Mouse (Mus musculus) urinary bladder, postnatal 10 days (tissue): ENCODE results near the gene Oxld1.

ENCODE experiments used
- DNase-seq: peaks from one replicate; pipeline ENCODE4 v3.0.0; 2022; ENCODE audit warnings: low spot score

Oxld1 gene

DNA sequence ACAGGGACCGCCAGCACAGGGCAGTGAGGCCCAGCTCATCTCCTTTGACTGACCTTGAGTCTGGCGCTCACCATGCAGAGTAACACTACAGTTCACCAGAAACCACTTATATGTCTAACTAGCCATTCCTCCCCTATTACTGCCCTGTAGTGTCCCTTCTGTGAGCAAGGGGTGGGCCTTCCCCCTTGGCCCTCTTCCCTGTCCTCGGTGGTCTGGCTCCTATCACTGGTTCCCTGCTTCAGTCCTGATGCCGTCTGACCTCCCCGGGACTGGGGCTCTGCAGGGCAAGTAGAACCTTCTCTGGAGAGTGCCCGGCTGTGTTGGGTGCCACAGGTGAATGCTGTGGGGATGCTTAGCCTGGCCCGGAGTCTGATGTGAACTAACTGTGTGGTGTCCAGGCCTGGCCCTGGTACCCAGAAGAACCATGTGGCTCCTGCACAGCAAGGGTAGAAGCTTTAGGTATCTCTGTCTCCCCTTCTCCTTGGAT lies 25.6 kb upstream of the Oxld1 start:
- no peak for DNase-seq

DNA sequence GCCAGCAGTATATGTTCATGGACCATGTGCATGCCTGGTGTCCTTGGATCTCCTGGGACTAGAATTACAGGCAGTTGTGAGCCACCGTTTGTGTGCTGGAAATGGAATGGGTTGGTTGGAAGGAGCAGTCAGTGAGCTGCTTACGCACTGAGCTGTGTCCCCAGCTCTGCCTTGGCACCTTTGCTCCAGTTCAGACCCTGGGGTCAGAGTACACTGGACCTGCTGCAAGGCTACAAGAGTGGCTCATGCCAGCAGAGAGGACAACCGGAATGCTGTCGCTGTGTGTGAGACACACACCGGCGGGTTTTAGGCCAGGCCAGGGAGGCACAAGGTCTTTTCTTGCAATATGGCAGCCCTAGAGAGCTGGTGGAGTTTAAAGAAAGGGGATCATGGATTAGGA lies 14.2 kb upstream of the Oxld1 start:
- DNase-seq, result no peak

DNA sequence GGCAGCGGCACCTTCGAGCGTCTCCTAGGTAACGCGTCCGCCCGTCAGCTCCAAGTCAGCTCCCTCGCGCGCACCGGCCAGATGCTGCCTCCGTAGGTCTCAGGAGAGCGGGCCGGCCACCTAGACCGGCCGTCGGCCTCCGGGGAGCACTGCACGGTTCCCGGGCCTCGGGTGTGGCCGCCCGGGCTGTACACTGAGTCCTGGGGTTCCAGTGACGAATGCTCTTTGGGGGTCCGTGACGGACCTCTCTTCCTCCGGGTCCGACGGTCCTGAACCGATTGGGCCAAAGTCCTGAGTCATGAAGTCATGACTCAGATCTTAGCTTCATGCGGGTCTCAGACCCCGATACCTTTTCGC lies 9.8 kb upstream of the Oxld1 start:
- no peak for DNase-seq

DNA sequence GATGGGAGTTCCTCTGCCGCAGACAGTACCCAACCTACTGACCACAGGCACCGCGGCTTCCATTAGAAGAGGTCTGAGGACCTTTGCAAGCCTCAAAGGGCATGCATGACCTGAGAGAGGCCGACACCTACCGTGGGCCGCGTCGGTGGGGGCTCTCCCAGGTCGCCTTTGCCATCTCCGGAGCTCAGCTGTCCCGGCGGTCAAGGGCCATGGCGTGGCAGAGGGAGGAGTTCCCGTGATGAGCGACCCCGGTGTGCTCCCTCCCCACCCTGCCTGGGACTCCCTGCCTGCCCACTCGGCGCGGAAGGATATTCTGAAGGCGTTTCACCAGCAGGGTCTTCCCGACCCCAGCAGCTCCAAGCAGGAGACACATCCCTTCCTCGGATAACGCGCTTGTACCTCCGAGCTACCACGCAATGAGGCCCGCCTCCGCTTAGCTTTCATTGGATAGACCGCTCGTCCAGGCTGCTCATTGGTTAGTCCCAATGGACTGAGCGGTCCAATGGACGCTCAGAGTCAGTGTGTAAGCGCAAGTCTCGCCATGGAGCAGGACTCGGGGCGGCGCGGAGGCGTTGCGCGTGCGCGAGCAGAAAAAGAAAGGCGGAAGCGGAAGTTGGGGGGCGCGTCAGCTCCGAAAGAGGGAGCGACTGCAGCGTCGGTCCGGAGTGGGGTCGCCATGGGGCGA lies 9.3 kb upstream of the Oxld1 start, which contains the start of gene Arl16:
TSS of gene Arl16 (minus strand) at position 557 of the 685 bp plus-strand sequence.
- peak; percentile 66 for DNase-seq

DNA sequence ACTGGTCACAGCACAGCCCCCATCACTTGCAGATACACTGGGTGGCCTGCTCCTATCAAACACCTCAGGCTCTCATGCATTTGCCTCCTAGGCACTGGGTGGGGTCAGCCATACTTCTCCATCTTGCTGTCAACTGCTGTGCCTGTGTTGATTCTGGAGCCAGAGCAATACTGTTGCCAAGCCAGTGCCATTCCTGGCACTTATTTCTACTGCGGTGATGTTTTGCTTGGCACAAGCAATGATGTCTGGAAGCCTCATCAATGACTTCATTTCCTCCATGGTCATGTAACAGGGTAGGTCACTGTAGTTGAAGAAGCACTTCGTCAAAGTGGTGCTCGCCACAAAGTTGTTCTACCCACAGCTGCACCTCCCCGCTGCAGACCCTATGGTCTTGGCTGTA lies 7.7 kb upstream of the Oxld1 start:
- no peak for DNase-seq

- DNase-seq, result no peak
Observed at GRCm38 (mm10) chr11:120464365-120464764, 6.5 kb upstream of the Oxld1 start.

DNA sequence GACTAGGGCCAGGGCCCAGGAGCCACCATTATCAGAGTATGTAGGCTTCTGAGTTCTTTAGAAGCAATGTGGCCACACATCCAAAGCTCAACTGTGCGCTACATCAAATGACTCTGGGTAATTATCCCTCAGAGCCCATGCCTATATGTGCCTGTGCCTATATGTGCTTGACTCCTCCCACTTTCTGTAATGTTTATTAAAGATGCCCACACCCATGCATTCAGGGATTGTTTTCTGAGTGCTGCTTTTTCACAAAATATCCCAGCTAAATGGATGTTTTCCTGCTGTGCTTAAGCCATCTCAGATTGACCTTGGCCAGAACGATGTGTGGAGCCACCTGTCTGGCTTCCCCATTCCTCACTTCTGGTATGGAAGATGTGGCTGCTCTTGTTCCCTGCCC lies 5.7 kb upstream of the Oxld1 start:
- no peak for DNase-seq

- no peak for DNase-seq
Observed at GRCm38 (mm10) chr11:120458847-120459597, 1.2 kb upstream of the Oxld1 start.

GRCm38 (mm10) chr11:120457370-120457769 lies 498 bp downstream of the Oxld1 start:
- DNase-seq, result no peak

DNA sequence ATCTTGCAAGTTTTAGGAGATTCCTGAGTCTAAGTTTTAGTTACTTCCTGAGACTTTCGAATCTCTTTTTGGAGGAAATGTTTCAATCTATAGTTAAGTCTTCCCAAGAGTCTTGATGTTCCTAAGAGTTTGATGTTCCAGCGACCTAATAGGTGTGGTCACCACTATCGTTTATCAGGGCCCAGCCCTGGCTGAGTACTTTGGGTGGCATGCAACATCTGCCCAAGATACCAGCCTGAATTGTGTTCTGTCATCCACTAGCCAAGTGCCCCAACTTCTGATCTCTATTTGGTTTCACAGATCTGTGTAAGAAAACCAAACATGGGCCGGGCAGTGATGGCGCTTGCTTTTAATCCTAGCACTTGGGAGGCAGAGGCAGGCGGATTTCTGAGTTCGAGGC lies 2.5 kb downstream of the Oxld1 start:
- DNase-seq, result no peak

DNA sequence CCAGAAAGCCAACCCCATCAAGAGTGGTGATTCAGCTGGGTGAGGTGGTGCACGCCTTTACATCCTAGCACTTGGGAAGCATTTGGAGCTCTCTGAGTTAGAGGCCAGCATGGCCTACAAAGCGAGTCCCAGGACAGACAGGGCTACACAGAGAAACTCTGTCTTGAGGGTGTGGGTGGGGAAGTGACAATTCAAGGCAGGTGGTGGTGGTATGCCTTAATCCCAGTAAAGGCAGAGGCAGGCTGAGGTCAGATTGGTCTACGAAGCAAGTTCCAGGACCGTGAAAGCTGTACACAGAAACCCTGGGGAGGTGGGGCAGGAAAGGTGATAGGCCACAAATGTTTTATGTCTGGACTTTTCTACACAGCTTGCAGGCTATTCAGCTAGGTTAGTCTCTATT lies 2.9 kb downstream of the Oxld1 start:
- DNase-seq, result no peak

- DNase-seq, result no peak
Observed at GRCm38 (mm10) chr11:120453306-120453705, 4.6 kb downstream of the Oxld1 start, which contains the start of gene Pde6g. Pde6g (minus strand) TSS chr11:120453500.

DNA sequence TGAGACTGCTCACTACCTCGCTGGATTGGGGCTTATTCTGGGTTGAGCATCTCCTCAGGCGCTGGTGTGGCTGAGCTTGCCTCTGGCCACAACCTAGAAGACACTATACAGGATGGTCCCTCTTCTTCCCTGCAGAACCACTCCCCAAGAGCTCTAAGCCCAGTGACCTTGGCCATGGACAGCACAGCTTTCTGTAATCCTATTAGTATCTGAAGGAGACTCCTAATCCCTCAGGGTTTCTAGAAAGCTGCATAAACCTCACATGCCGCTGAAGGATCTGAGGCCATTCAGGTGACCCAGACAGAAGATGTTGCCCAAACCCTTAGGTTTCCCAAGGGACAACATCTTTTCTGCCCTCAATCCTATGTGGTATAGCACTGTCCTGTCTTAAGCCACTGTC lies 5.6 kb downstream of the Oxld1 start:
- no peak for DNase-seq

- no peak for DNase-seq
Observed at GRCm38 (mm10) chr11:120447179-120447578, 10.7 kb downstream of the Oxld1 start.

DNA sequence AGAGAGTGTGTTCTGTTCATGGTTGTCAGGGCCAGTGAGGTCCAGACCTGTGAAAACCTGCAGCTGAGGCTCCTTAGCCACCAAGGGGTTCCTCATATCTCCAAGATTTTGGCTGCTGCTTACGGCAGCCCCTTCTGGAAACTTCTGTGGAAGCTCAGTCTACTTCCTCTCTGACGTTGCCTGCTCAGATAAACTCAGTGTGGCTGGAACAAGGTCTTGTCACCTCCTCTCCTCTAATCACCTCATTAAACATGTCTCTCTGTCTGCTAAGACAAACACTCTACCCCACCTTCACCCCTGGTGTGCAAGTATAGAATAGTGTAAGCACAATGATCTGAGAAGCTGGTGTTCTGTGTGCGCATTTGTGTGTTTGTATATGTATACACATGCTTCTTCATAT lies 12.4 kb downstream of the Oxld1 start:
- DNase-seq, result no peak

DNA sequence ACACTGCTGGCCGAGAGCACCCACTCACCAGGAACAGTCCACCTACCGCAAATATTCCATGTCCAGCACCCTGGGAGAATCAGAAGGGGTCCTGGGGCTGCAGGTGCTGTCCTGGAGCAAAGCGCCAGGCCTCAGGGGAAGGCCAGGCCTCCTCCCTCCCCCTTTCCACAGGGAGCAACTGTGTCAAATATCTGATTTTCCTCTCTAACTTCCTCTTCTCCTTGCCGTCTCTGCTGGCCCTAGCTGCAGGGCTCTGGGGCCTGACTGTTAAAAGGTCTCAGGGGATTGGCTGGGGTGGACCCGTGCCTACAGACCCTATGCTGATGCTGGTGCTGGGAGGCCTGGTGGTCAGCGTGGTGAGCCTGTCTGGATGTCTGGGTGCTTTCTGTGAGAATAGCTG lies 13.8 kb downstream of the Oxld1 start:
- no peak for DNase-seq

GRCm38 (mm10) chr11:120442765-120443280 lies 15.0 kb downstream of the Oxld1 start:
- DNase-seq, result no peak

- DNase-seq, result no peak
Observed at GRCm38 (mm10) chr11:120442344-120442743, 15.5 kb downstream of the Oxld1 start, which contains the start of gene Tspan10. Tspan10 (plus strand) TSS chr11:120442644.

GRCm38 (mm10) chr11:120437857-120438385 lies 19.9 kb downstream of the Oxld1 start:
- no peak for DNase-seq

DNA sequence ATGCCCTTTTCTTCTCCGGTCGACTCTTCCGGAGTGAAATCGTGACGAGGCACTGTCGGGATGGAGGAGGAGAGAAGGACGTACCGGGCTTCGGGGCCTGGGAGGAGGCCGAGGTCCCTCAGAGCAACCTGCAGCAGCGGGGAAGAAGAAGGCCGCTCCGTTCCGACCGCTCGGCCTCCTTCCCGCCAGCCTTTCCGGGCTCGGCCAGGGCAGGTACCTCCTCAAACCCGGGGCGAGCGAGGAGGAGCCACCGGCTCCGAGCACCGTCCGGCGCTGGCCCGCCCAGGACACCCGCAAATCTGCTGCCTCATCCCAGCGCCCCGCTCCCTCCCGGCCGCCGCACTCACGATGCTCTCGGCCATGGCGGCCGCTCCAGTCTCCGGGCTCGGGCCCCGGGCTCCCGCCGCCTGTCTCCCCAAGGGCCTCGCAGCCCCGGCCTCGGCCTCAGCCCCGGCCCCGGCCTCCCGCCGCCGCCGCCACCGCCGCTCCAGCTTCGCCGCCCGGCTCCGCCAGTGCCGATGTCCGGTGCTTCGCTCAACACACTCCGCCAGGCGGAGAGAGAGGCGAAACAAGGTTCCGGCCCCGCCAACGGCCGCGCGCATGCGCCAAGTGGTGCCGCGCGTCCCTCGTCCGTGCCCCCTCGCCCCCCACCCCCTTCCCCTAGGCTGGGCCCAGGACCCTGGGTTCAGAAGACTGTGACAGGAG lies 20.6 kb downstream of the Oxld1 start, which contains the start of gene Nploc4:
TSS of gene Nploc4 (minus strand) at position 557 of the 705 bp plus-strand sequence.
- DNase-seq, result peak; percentile 61

DNA sequence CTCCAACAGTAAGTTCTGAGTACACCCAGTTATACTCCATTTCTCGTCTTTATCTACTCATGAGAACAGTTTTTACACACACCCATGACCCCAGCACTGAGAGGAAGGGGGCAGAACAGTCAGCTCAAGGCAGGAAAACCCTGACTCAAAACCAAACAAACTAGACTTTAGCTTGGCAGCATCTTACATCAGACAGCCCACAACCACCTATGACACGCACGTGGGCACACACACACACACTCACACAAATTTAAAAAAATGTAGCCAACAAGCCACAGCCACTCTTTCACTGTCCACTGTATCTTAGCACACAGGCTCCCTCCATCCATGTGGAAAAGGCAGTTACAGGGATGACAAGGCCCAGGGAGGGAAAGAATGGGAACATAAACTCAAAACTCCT lies 31.1 kb downstream of the Oxld1 start:
- no peak for DNase-seq
